Mouse (Mus musculus) retina, postnatal 7 days (tissue): ENCODE measurements at regions not wholly inside any gene's neighbourhood (a gene's known extent, or its start where the extent isn't known, plus 50 kb on each side); places are given as distances from the start of the nearest gene placed in this dataset.

Experiments
- DNase-seq: peaks from one replicate; pipeline ENCODE4 v3.0.0-alpha.2; 2012; ENCODE audit warnings: low read depth, low spot score

DNA sequence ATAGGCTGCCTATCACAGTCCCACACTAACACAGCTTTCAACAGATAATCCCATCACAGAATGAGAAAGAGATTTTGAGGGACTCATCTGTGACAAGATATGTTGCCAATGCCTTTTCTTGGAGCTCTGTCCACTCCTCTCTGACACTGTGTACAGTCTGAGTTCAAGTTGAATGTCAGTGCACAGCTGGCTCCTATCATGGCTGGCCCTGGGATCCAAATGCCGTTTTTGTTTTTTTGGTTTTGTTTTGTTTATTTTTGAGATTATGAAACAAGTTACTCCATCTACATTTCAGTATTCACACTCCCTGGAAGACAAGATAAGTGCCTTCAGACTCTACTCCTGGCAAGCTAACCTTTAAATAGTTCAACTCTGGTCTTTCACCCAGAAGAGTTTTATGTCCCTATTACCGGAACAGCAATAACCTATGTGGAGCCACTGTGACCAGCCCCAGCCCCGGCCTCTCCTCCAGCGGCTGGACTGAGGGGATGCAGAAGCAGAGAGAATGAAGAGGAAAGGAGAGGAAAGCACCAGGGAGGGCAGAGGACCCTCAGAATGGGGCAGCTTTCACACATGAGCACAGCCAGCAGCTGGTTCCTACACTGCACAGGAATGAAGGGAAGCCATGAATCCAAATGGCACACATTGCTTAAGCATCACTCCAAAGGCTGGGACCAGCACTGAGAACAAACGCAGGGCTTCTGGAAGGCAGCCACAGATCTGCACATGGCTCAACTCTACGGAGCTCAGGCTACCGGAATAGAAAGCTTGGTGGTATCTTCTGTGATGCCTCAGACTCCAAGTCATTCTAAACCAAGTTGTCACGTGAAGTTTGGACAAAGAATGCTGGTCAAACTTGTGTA is 99.9 kb upstream of the Nsun2 start:
- no peak for DNase-seq

DNA sequence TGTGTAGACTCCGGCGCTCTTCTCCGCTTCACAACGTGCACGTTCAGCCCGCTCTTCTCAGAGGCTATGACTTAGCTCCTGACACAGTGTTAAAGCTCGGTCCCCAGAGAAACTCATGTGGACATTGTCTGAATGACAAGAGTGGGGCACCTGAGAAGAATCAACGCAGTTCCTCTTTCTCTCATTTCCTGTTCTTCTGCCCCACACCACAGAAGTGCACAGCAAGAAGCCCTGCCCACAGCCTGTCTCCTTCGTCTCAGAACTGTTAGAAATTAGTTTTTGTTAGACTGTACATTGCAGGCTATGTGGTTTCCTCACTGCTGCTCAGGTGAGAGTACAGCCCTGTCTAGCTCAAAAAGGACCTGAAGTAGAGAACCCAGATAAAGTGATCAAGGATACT is 94.1 kb upstream of the Nsun2 start:
- no peak for DNase-seq

DNA sequence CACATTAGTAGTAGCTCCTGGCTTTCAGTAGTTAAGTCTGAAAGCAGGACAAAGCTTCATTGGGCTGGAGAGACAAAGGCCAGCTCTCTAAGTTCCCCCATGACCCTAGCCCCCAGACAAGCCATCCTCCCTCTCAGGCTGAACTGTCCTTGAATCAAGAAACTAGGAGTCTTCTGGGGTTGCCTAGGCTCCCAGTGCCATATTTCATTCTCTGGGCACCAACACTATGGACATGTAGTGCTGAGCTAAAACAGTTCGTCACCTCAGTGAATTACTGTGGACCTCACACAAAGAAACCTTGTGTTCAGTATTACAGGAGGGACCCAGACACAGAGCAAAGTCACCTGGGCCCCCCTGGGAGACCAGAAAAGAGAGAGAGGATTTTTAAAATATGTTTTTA is 91.7 kb upstream of the Nsun2 start:
- DNase-seq, result no peak

DNA sequence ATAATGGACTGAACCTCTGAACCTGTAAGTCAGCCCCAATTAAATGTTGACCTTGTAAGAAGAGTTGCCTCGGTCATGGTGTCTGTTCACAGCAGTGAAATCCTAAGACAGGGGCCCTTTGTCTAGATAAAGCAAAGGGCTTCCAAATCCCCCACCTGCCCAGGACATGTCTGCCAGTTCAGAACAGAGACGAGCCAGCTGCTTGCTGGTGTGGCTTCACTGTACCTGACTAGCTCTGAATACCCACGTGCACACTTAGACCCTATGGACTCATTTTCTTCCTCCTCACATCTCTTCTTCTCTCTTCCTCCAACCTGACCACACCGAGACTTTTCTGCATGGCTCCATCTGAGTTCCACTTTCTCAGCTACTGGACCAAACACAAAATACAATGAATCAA is 87.9 kb upstream of the Nsun2 start:
- DNase-seq, result no peak
